Mouse (Mus musculus) urinary bladder, postnatal 10 days (tissue): Measurements from ENCODE around the gene Txndc16.

Source experiments
- DNase-seq: peaks from one replicate; pipeline ENCODE4 v3.0.0; 2022; ENCODE audit warnings: low spot score

Gene Txndc16

DNA sequence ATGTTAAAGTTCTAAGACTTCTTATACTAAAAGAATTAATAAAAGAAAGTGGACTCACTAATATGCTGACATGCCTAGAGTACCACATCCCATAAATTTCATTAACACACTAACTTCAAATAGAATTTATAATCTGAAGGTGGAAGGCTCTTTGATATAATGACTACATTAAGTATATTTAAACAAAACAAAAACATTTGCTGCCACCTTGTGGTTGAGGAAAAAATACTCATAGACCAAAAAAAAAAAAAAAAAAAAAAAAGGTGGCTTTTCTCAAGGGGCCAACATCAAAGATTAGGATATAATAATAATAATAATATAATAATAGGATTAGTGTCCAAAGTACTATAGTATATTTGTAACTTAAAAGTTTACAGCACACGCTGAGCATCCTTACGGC, 66.9 kb downstream of the Txndc16 start:
- no peak for DNase-seq

GRCm38 (mm10) chr14:45142511-45142910, 77.6 kb downstream of the Txndc16 start:
- no peak for DNase-seq

GRCm38 (mm10) chr14:45140344-45141080, 79.6 kb downstream of the Txndc16 start:
- DNase-seq = no peak

- no peak for DNase-seq
Observed at GRCm38 (mm10) chr14:45135961-45136360, 84.2 kb downstream of the Txndc16 start.

GRCm38 (mm10) chr14:45135560-45135959, 84.6 kb downstream of the Txndc16 start:
- no peak for DNase-seq

GRCm38 (mm10) chr14:45118359-45118758, 101.8 kb downstream of the Txndc16 start:
- no peak for DNase-seq

DNA sequence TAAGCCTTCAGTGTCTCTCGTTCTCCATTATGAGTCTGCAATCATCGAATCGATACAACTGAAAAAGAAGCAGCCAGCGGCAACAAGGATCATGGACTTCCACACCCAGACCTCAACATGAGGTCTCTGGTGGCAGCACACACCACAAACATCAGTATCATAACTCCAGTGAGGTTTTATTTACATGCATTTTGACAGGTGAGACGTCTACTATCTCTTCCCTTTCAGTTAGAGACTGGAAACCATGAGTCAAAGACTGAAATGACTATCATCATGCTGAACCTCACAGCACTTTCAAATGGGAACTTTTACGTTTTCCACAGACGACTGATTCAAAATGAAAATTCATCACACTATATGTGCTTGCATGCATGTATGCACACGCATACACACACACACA, 117.9 kb downstream of the Txndc16 start:
- DNase-seq = no peak

GRCm38 (mm10) chr14:45092327-45092726, 127.8 kb downstream of the Txndc16 start:
- DNase-seq = no peak

- DNase-seq = no peak
Observed at GRCm38 (mm10) chr14:45090011-45090410, 130.1 kb downstream of the Txndc16 start.

- no peak for DNase-seq
Observed at GRCm38 (mm10) chr14:45085651-45086425, 134.3 kb downstream of the Txndc16 start.

- DNase-seq = no peak
Observed at GRCm38 (mm10) chr14:45084656-45085280, 135.4 kb downstream of the Txndc16 start.

DNA sequence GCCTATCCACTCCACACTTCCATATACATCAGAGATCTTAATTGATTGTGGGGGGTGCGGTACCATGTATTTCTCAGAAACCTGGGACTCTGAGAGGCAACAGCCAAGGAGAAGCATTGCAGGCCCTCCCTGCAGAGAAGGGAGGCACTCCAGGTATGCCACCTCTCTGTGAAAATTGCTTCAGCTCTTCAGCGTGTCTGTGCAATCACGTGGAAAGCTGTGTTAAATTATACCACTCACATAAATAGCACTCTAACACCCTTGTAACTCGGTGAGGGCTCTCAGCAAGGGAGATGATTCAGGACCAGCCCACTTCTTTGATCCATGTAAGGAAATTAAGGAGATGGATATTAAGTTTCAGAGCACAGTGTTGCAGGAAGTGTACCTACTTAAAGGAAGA, 136.6 kb downstream of the Txndc16 start:
- DNase-seq = no peak
